Mouse (Mus musculus): Measurements from ENCODE around the gene Cds1.

DNA sequence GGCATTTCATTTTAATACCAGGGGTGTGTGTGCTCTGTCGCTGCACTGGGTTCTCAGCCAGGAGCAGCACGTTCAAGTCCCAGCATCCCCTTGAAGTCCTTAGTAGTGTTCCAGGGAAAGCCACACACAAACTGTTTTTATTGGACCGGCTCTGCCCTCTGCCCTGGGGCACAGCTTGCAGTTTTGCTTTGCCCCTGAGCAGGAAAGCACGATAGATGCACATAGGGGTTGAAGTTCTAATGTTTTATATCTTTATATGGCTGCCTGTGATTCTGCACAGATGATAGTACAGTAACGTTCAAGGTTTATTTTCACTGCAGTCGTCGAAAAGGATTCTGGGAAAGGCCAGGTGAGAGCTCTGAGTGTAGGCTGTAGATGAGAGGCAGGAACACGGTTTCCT lies 65.2 kb downstream of the Cds1 start:
- no peak for TF ChIP-seq POLR2A (IDR thresholded peaks at IDR 0.05; ENCODE audit: control insufficient read depth, extremely low read depth, insufficient read depth, low read length, poor library complexity)
- TF ChIP-seq CTCF (IDR thresholded peaks at IDR 0.05; ENCODE audit: borderline replicate concordance, control insufficient read depth, extremely low read depth, insufficient read depth, low read length, poor library complexity) = no peak

Data from thymus, adult 2 months (tissue).